Mouse (Mus musculus) liver, adult 2 months (tissue): ENCODE results near the gene Gm49486.

Experiments
- CTCF ChIP-seq: fragments of 200-500 bp; IDR thresholded peaks from 2 replicates; pipeline ENCODE4 v1.5.1; 2011; ENCODE audit warnings: low read depth, low read length, control low read depth
- POLR2A ChIP-seq: fragments of 200-500 bp; IDR thresholded peaks from 2 replicates; pipeline ENCODE4 v1.6.1; 2011; ENCODE audit warnings: low read length, control low read depth; ENCODE audit not compliant: insufficient read depth; ENCODE audit errors: extremely low read depth

GRCm38 (mm10) chr15:79261757-79262156, 32.6 kb downstream of the Gm49486 start:
- no peak for TF ChIP-seq POLR2A
- no peak for TF ChIP-seq CTCF
